Mouse (Mus musculus) heart, postnatal 10 days (tissue): ENCODE measurements around the gene Dip2b. TPM values are rescaled to one million over a fixed set of nuclear protein-coding genes. Genes with fewer than 3 reads are reported as not detected.

Experiments used
- DNase-seq, 2 experiments: peaks; one replicate each; pipeline ENCODE4 v3.0.0; 2021
- intact Hi-C: fragments of 180-260 bp; cut with DNase I; formaldehyde crosslinking; loops from one replicate; pipeline ENCODE4 v1.15.1; 2025
- total RNA-seq, 2 experiments: library from RNA; stranded (reverse); gene quantifications; 2 replicates each; pipeline ENCODE4 v1.2.3; 2021

The Dip2b gene
- total RNA-seq, 2 experiments from 2014 or later: 32.3 to 34.3 TPM

DNA sequence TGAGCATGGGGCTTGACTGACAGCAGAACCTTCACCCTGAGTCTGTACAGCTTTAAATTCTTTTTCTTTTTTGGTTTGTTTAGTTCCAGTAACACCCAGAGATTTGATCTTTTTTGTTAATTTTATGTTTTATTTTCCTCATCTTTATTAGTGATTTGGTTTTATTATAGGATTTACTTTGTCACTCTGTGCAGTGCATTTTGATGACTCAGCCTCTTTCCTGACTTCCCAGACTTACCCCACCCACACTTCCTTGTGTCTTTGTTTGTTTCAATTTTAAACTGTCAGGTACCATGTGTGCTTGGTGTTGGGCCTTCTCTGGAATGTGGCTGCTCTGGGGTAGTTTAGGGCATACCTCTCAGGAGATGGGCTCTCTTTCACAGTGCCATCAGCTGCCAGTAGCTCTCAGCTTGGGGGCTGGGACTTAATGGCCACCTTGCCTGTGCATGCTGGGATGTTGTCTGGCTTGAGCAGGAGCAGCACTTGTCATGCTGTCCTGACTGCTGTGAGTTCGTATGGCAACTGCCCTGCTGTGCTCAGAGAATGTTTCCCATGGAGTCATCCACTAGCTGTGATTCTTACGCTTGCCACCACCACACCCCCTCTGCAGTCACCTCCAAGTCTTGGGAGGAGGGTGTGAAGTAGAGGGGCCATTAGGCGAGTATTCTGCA, 125.1 kb downstream of the Dip2b start:
- DNase-seq: no peak
- intact Hi-C loops: no loop called here

DNA sequence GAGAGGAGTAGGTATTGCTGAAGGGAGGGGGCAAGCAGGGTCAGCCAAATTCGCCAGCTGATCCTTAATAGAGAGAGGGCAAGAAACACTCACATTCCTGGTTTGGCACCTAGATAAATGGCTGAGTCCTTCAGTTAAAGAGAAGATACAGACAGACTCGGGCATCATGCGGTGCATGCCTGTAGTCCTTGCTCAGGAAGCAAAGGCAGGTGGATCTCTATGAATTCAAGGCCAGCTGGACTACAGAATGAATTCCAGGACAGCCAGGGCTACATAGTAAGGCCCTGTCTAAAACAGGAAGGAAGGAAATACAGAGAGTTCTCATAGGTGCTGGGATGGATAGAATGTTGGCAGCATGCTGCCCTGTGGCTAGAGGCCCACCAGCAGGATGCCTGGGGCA, 128.0 kb downstream of the Dip2b start:
- intact Hi-C loops: no loop called here
- DNase-seq: no peak

DNA sequence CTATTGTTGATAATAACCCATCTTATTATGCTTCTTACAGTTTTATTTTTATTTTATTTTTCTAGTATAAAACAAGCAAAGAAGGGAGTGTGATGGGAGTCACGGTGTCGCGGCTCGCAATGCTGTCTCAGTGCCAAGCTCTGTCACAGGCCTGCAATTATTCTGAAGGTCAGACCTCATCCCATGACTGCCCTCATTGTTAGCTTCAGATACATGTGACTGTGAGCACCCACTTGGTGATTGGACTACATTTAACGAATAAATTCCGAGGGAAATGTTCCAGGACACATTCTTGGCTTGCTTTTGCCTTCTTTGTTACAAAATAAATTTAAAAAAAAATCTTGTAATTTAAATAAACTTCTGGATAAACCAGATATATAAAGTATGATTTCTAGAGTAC, 129.3 kb downstream of the Dip2b start:
- intact Hi-C loops: no loop called here
- DNase-seq: peak; percentile 66 to 73

DNA sequence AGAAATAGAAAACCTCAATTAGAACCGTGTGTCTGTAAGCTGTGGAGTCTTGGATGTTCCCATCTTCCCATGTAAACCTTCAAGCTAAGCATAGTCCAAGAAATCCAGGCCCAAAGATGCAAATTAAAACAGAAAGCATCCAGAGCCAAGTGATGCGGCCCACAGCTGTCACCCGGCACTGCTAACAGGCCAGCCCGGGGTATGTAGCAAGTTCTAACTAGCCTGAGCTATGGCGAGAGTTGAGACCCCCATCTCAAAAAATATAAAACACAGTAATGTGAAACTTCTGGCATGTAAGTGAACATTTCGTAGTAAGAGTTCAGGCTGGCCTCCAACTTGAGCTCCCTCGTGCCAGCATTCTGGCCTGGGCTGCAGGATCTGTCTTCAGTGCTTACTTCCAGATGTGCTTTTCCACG, 129.7 kb downstream of the Dip2b start:
- intact Hi-C loops: no loop called here

DNA sequence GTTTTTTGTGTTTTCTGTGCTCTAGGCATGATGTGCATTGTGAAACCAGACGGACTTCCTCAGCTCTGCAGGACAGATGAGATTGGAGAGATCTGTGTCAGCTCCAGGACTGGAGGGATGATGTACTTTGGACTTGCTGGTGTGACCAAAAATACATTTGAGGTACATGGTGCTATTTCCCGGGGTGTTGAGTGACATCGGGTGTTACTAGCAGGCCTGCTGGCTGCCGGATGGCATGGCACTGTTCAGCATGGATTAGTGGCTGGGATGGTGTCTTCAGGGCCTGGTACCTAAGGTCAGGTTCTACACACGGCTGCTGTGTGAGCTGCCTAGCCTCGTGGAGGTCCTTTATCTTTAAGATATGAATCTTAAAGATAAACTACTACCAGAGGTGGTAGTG, 136.7 kb downstream of the Dip2b start:
- intact Hi-C loops: no loop called here
- no peak for DNase-seq

More for the DNA sequence above, 129.7 kb downstream of the Dip2b start:
- DNase-seq: peak; percentile 58 to 70

DNA sequence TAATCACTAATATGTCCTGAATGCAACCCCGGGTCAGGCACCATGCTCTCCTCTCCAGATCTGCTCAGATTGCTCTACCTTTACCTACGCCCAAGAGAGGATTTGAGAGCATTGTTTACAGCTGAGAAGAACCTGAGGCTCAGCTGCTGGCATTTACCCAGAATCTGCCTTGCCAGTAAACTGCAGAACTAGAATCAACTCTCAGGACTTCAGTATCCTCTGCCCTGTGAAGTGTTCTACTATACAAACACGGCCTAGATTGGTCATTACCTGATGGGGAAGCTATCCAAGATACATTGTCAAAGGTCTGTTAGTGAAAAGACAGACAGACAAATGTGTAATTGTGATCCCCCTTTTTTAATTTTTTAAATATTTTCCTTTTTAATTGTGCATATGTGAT, 138.7 kb downstream of the Dip2b start:
- intact Hi-C loops: no loop called here

DNA sequence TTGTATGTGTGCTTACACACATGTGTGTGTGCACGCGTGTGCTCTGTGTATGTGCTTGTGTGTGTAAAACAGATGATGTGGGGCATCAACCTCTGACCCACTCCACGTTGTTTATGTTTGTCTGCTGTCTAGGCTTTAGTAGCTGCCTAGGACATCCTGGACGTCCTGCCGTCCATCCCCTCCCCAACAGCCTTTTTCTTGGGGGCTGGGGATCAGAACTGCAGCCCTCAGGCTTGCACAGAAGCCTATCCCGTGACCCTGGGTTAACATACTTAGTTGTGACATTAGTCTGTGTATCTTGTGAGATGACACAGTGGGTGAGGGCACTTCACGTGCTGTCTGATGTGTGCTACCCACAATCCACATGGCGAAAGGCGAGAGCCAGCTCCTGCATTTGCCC, 139.1 kb downstream of the Dip2b start:
- intact Hi-C loops: no loop called here
- no peak for DNase-seq

More for the DNA sequence above, 138.7 kb downstream of the Dip2b start:
- DNase-seq: no peak

DNA sequence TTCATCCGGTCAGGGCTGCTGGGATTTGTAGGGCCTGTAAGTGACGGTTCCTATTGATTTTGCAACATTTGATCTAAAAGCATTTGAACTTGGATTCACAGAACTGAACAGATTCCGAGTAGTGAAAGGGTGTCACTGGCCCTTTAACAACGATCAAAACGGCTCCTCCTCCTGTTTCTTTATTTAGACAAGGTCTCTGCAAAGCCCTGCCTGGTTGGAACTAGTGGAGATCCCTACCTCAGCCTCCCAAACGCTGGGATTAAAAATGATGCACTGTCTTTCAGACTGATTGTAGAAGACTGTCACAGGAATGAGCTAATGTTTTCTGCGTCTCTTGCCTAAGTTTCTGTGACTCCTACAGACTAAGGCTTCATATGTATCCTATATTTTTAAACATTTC, 140.0 kb downstream of the Dip2b start:
- intact Hi-C loops: no loop called here
- no peak for DNase-seq

DNA sequence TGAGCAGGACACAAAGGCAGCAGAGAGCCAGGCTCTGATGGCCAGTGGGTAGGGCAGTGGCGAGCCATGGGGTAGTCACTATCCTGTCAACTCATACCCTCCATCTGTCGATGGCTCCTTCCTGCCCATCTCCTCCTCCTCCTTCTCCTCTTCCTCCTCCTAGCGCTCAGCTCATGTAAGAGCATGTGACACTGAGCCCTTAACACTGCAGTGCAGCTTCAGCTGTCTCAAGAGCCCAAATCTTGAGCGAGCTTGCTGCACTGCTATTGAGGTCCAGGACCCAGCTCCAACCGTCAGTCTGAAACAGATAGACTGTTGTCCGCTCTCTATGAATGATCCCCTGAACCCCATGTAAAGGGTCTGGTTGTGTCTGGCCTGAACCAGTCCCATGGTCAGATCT, 141.2 kb downstream of the Dip2b start:
- intact Hi-C loops: no loop called here
- DNase-seq: no peak

DNA sequence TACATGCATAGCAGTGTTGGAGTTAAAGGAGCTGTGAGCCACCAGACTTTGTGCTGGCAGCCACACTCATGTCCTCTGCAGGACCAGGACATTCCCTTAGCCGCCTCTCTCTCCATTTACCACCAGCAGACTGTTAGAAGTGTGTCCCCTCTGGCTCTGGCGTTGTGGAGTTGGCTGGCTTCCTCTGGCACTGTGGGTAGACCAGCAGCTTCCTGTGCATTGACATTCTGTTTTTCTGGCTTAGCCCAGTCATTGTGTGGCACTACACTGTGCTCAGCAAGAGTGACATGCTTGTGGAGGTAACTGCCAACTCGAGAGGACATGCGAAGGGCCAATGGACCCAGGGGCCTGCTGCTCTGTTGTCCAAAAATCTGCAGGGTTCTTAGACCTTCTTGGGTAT, 141.8 kb downstream of the Dip2b start:
- intact Hi-C loops: no loop called here
- no peak for DNase-seq

DNA sequence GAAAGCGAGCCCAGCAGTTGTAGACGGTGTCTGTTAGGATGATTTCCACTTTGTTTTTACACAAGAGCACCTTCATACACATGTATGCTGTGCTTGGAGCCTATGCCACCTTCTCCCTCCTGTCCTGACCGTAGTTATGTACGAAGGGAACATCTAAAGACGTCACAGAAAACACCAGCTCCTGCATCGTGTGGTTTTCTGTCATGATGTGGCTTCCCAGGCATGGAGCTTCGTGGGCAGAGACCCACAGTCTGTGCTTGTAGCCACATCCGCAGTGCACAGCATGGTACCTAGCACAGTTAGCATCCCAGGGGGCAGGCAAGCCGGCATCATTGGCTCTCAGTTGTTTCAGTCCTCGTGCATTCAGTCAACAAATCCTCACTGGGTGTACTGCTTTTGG, 143.4 kb downstream of the Dip2b start:
- intact Hi-C loops: no loop called here

DNA sequence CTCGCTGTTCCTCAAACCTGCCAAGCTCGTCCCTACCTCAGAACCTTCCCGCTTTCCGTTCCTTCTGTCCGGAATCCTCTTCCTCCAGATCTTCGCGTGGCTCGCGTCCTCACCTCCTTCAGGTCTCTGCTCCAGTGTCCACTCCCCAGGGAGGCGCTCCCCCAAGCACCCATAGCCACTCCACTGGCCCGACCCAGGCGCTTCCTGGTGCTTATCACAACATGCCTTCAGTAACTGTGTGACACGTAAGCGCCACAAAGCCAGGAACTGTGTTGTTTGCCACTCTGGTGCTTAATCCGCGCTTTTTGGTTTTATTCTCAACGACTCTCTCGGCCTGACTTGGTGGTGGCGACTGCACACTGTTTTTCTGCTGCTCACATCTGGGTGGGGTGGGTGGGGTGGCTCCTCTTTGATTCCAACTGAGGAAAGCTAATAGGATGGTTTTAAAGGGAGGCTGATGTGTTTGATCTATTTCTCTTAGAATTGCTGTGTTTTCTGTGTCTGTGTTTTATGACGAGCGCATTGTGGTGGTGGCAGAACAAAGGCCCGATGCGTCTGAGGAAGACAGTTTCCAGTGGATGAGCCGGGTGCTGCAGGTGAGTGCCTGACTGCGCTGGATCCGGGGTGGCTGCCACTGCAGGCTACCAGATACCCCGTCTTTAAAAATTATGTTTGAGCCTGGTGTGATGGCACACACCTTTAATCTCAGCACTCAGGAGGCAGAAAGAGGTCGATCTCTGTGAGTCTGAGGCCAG, 144.2 kb downstream of the Dip2b start:
- no peak for DNase-seq
- intact Hi-C loops: no loop called here

More for the DNA sequence above, 143.4 kb downstream of the Dip2b start:
- DNase-seq: no peak

DNA sequence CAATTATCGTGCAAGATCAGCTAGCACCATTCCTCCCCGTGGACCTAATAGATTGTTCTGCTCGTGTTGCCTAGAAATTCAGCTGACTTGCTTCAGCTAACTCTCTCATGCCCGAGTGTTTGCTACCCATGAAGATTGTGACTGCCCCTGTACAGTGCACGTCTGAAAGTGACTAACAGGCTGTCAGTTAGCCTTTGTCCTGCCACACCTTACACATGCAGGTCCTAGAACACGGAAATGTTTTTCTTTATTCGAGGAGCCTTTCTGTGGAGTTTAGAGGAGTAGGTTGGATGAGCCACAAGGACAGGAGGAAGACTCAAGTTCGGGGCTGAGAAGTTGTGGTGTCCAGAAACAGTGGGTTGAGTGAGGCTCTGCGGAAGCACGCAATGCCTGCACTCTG, 145.0 kb downstream of the Dip2b start:
- intact Hi-C loops: no loop called here
- DNase-seq: no peak

DNA sequence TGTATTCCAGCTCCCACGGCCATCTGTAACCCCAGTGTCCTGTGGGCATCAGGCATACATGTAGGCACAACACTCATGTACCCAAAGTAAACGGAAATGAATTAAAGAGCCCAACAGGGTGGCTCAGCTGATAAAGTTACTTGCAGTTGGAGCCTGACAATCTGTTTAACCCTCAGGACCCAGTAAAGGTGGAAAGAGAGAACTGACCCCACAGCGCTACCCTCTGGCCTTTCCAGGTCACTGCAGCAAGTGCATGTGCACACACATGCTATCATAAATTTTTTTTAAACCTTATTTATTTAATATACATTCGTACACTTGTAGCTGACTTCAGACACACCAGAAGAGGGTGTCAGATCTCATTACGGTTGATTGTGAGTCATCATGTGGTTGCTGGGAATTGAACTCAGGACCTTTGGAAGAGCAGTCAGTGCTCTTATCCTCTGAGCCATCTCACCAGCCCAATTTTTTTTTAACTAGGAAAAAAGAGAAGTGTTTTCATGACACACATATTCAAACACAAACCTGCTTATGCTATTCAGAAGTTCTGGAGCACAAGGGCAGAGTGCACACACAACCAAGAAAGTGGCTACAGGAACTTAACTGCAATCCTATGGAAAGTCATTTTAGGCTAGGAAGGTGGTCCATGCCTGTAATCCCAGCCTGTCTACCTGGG, 146.5 kb downstream of the Dip2b start:
- intact Hi-C loops: loop anchor here (5.0 kb wide), 1 partner anchor 163 kb away; no protein-coding TSS in a partner anchor
- DNase-seq: no peak

DNA sequence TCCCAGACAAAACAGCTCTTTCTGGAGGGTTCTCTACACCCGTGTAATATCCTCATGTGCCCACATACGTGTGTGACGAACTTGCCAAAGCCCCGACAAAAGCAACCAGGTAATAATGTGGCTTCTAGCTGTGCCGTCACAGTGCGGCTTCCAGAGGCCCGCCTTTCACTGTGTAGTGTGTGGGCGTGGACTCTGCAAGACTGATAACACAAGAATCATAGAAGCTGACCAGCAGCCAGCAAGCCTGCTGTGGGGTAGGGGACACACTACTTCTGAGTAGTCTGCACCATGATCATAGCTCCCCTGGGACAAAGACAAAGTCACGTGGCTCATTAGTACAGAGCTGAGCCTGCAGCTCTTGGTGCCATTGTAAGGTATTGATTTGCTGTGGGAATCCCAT, 147.8 kb downstream of the Dip2b start:
- DNase-seq: no peak
- intact Hi-C loops: loop anchor here (5.0 kb wide), 1 partner anchor 164 kb away; no protein-coding TSS in a partner anchor

DNA sequence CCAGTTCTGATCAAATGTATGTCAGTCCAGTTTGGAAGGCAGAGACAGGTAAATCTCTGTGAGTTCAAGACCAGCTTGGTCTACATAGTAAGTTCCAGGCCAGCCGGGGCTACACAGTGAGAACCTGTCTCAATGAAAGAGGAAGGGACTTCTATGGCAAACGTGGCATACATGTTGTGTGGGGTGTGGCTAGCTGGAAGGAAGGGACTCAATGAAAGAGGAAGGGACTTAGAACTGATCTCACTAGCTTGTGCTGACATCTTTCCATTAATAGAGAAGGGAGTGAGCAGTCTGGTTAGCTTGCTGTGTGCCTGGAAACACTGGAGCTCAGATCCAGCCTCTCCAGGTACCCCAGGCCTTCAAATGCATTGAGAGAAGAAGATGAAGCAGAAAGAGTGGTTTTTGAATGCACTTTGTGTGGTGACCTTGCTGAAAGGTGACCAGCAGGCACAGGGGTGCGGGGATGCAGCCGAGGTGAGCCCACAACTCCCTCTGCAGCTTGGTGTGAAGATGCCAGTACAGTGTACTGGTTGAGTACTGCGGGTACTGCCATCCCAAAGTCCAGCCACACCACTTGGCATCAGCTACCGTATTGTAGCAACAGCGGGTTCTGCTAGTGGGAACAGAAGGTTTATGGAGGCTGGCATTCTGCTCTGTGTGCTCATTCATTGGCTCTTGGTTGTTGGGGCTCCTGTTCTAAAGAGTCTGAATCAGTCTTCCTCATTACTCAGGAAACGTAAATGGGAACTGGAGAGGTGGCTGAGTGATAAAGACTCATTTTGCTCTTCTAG, 148.6 kb downstream of the Dip2b start:
- intact Hi-C loops: loop anchor here (5.0 kb wide), 1 partner anchor 165 kb away; no protein-coding TSS in a partner anchor
- no peak for DNase-seq

DNA sequence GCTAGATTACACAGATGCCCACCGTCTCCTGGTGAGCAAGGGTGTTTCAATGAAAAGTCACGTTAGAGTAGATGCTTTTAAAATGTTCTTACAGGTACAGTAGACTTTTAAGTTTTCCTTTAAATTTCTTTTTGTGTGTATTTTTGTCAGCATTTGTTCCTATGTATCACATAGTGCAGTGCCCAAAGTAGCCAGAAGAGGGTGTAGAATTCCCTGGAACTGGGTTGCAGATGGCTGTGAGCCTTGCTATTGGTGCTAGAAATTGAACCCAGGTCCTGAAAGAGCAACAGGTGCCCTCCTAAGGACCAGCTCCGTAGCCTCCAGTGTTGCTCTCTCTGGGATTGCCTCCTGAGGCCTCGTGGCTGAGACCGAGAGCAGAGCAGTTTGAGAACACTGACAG, 150.1 kb downstream of the Dip2b start:
- DNase-seq: no peak
- intact Hi-C loops: loop anchor here (5.0 kb wide), 1 partner anchor 166 kb away; no protein-coding TSS in a partner anchor

DNA sequence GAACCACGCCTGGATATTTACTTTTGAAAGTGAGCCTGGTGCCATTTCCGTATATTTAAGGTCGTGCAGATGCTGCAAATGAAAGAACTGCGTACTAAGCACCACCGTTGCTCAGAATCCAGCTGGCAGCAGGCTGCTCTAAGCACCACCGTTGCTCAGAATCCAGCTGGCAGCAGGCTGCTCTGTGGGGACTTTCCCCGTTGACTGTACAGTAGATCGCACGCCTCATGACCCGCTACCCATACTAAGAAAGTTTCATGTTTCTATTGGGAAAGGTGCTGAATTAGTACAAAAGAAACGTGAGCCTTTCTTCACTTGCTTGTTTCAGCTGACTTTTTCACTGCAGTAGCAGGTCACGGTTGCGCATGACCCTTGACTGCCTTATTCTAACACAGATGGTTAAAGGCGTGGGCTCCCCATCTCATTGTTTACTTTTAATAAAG, 150.5 kb downstream of the Dip2b start:
- intact Hi-C loops: loop anchor here (5.0 kb wide), 1 partner anchor 167 kb away; no protein-coding TSS in a partner anchor
- no peak for DNase-seq

DNA sequence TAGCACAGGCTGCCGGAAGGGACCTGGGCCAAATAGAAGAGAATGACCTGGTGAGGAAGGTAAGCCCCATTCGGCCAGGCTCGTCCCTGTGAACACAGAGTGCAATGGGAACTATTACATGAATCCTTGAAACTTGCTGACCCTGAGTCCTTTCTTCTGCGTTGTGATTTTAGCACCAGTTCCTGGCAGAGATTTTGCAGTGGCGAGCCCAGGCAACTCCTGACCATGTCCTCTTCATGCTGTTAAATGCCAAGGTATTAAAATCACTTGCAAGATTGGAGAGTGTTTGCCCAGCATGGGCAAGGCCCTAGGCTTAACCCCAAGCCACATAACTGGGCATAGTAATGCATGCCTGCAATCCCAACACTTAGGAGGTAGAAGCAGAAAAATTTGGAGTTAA, 151.6 kb downstream of the Dip2b start:
- DNase-seq: no peak
- intact Hi-C loops: no loop called here

DNA sequence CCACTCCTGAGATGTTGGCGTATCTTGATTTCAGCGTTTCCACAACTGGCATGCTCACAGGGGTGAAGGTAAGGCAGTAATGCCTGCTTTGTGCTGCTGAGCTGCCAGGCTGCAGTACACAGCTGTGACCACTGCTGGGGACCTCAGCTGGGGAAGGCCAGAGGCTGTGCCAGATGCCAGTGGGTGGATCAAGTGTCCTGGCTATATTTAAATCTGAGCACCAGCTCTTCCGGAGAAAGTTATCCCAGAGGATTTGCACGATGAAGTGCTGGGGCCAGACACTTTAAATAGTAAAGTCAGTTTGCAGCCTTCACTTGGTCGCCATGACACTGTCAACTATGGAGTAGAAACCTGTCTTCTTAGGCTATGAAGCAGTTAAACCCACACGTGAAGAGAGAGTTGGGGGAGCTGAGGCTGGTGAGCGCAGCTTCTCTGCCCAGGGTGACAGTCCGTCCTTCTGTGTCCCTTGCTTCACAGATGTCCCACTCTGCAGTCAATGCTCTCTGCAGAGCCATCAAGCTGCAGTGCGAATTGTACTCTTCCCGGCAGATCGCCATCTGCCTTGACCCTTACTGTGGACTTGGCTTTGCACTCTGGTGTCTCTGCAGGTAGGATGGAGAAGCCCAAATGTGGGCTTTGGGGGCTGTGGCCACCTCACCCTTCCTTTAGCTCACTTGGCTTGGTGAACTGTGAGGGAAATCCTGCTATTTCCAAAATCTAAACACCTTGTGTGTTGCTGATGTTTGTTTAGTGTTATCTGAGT, 160.7 kb downstream of the Dip2b start:
- intact Hi-C loops: no loop called here
- peak; percentile 71 to 78 for DNase-seq
